Comparison of ENCODE assay signal across 8 mouse cellular contexts in genomic region chr3:57625275-57625997, GRCm38 (mm10). TPM values are rescaled to one million over a fixed set of nuclear protein-coding genes. Genes with fewer than 3 reads are reported as not detected.
DNase-seq lines count a peak whose midpoint lies in the region; ATAC-seq and TF ChIP-seq lines count a peak whose summit lies in the region.

No protein-coding gene starts in this region.

- peak overlapping the region; percentile 37 for H3K4me3 ChIP-seq in forebrain, embryonic 10.5 days
- peak overlapping the region; percentile 42 for H3K4me3 ChIP-seq in heart, embryonic 16.5 days (ENCODE audit: low read length)
- H3K4me3 ChIP-seq in liver, embryonic 12.5 days = no peak overlapping the region
- no peak overlapping the region for H3K4me3 ChIP-seq in neural tube, embryonic 11.5 days (ENCODE audit: low read depth, low read length)

- peak overlapping the region; percentile 61 for H3K4me2 ChIP-seq in heart, embryonic 16.5 days (ENCODE audit: low read depth, low read length)
- H3K4me2 ChIP-seq in liver, embryonic 12.5 days = peak overlapping the region; percentile 37
- peak overlapping the region; percentile 30 for H3K4me2 ChIP-seq in neural tube, embryonic 11.5 days (ENCODE audit: low read depth)

- ATAC-seq in CD4-positive, CD25-positive, alpha-beta regulatory T cell, adult 4 months = peak; percentile 69
- ATAC-seq in heart, embryonic 16.5 days (replicated peaks; ENCODE audit: extremely low read depth, insufficient read depth, low FRiP score) = 0 out of 2 replicates have a peak, but pooled peaks have one; percentile 18
- no peak for ATAC-seq in liver, embryonic 12.5 days
- ATAC-seq in neural tube, embryonic 11.5 days (ENCODE audit: insufficient read depth, low FRiP score, low TSS enrichment) = peak; percentile 55; the same call in 1 of the 2 replicates

- peak overlapping the region; percentile 80 for H3K27ac ChIP-seq in forebrain, embryonic 10.5 days
- no peak overlapping the region for H3K27ac ChIP-seq in heart, embryonic 16.5 days (ENCODE audit: low read length)
- no peak overlapping the region for H3K27ac ChIP-seq in liver, embryonic 12.5 days
- H3K27ac ChIP-seq in neural tube, embryonic 11.5 days (ENCODE audit: low read depth, low read length) = no peak overlapping the region

- 16% methylated on average over 21 of the region's 21 CpGs for WGBS in forebrain, embryonic 10.5 days
- 26% methylated on average over 21 of the region's 21 CpGs for WGBS in heart, embryonic 16.5 days
- 43% methylated on average over 21 of the region's 21 CpGs for WGBS in liver, embryonic 12.5 days (ENCODE audit: insufficient replicate concordance)
- WGBS in neural tube, embryonic 11.5 days = 27% methylated on average over 21 of the region's 21 CpGs

- H3K27me3 ChIP-seq in forebrain, embryonic 10.5 days (ENCODE audit: poor library complexity, severe bottlenecking) = no peaks in the 10 kb centered on the region
- no peaks in the 10 kb centered on the region for H3K27me3 ChIP-seq in heart, embryonic 16.5 days (ENCODE audit: control insufficient read depth, insufficient read depth, low read length)
- no peaks in the 10 kb centered on the region for H3K27me3 ChIP-seq in liver, embryonic 12.5 days (replicated peaks)
- no peaks in the 10 kb centered on the region for H3K27me3 ChIP-seq in neural tube, embryonic 11.5 days (ENCODE audit: control insufficient read depth, insufficient read depth, low read length)

- peak overlapping the region; percentile 37 for H3K9ac ChIP-seq in heart, embryonic 16.5 days (ENCODE audit: low read length)
- H3K9ac ChIP-seq in liver, embryonic 12.5 days = no peak overlapping the region
- H3K9ac ChIP-seq in neural tube, embryonic 11.5 days (ENCODE audit: low read length) = no peak overlapping the region

- H3K9me3 ChIP-seq in forebrain, embryonic 10.5 days = no peaks in the 10 kb centered on the region
- no peaks in the 10 kb centered on the region for H3K9me3 ChIP-seq in heart, embryonic 16.5 days (replicated peaks; ENCODE audit: control insufficient read depth, low read length)
- no peaks in the 10 kb centered on the region for H3K9me3 ChIP-seq in liver, embryonic 12.5 days (replicated peaks)
- H3K9me3 ChIP-seq in neural tube, embryonic 11.5 days (ENCODE audit: control insufficient read depth, low read length) = no peaks in the 10 kb centered on the region

- TF ChIP-seq CTCF in brain, embryonic 14.5 days (IDR thresholded peaks at IDR 0.05; ENCODE audit: borderline replicate concordance, extremely low read depth, insufficient read depth, insufficient read length) = peak; percentile 73; the same call in 1 of the 2 replicates

- DNase-seq in brain, embryonic 14.5 days (ENCODE audit: low read depth) = peak; percentile 96
- DNase-seq in forebrain, embryonic 10.5 days (ENCODE audit: extremely low spot score, low spot score) = peak; percentile 81
- peak; percentile 79 for DNase-seq in kidney, postnatal 14 days
- peak; percentile 78 for DNase-seq in neural tube, embryonic 11.5 days (ENCODE audit: low spot score)
- DNase-seq in telencephalon, adult 2 months (ENCODE audit: low read depth, low spot score) = peak; percentile 69

- H3K4me1 ChIP-seq in forebrain, embryonic 10.5 days = peaks cover 11% of the 10 kb centered on the region
- H3K4me1 ChIP-seq in heart, embryonic 16.5 days (ENCODE audit: control insufficient read depth, insufficient read depth, low read length) = no peaks in the 10 kb centered on the region
- no peaks in the 10 kb centered on the region for H3K4me1 ChIP-seq in liver, embryonic 12.5 days
- H3K4me1 ChIP-seq in neural tube, embryonic 11.5 days (ENCODE audit: control insufficient read depth, insufficient read depth, low read length) = no peaks in the 10 kb centered on the region

- no peaks in the 10 kb centered on the region for H3K36me3 ChIP-seq in forebrain, embryonic 10.5 days (replicated peaks)
- H3K36me3 ChIP-seq in heart, embryonic 16.5 days (ENCODE audit: control insufficient read depth, insufficient read depth) = no peaks in the 10 kb centered on the region
- H3K36me3 ChIP-seq in liver, embryonic 12.5 days = no peaks in the 10 kb centered on the region
- no peaks in the 10 kb centered on the region for H3K36me3 ChIP-seq in neural tube, embryonic 11.5 days (ENCODE audit: control insufficient read depth, insufficient read depth, low read length)

- TF ChIP-seq POLR2A in brain, embryonic 14.5 days (IDR thresholded peaks at IDR 0.05; ENCODE audit: borderline replicate concordance, extremely low read depth, insufficient read depth, insufficient read length, poor library complexity, severe bottlenecking) = no peak

RNA-seq across cellular contexts. Expression of gene Commd2, which starts 26.1 kb away (rescaled TPM):
- 10 to 100 TPM; 72.6 to 80.7 TPM for polyA plus RNA-seq in CD4-positive, CD25-positive, alpha-beta regulatory T cell, adult 4 months (2017; shearing (Covaris generic))
- polyA plus RNA-seq in brain, embryonic 14.5 days (2012; rRNA removed) = 45.8 and 62.9 TPM in 2 replicates
- 93.2 and 94.9 TPM in 2 replicates for polyA plus RNA-seq in forebrain, embryonic 10.5 days (2016; fragmentation: Nextera tagmentation; extraction: Ambion mirVana)
- polyA plus RNA-seq in heart, embryonic 16.5 days (2015; fragmentation: Nextera tagmentation; extraction: Ambion mirVana) = 47.1 and 54.3 TPM in 2 replicates
- 50.5 and 53.5 TPM in 2 replicates for polyA plus RNA-seq in liver, embryonic 12.5 days (2016; fragmentation: Nextera tagmentation; extraction: Ambion mirVana)
- polyA plus RNA-seq in neural tube, embryonic 11.5 days (2014; fragmentation: Nextera tagmentation; extraction: Ambion mirVana) = 87.1 and 87.9 TPM in 2 replicates

RNA-seq across cellular contexts. Expression of gene Wwtr1, which starts 49.7 kb away (rescaled TPM):
- not detected for polyA plus RNA-seq in CD4-positive, CD25-positive, alpha-beta regulatory T cell, adult 4 months (2017; shearing (Covaris generic))
- 19.6 and 20.6 TPM in 2 replicates for polyA plus RNA-seq in brain, embryonic 14.5 days (2012; rRNA removed)
- polyA plus RNA-seq in forebrain, embryonic 10.5 days (2016; fragmentation: Nextera tagmentation; extraction: Ambion mirVana) = 10.6 and 11.3 TPM in 2 replicates
- 17.7 and 20.0 TPM in 2 replicates for polyA plus RNA-seq in heart, embryonic 16.5 days (2015; fragmentation: Nextera tagmentation; extraction: Ambion mirVana)
- polyA plus RNA-seq in liver, embryonic 12.5 days (2016; fragmentation: Nextera tagmentation; extraction: Ambion mirVana) = 2.0 TPM in 2 replicates
- polyA plus RNA-seq in neural tube, embryonic 11.5 days (2014; fragmentation: Nextera tagmentation; extraction: Ambion mirVana) = 11.9 and 12.5 TPM in 2 replicates

Comparison
In these comparisons a context has a peak if more than half of its experiments do, and no peak if none do; other contexts are left out.
1. H3K4me3 ChIP-seq: peak in forebrain, embryonic 10.5 days (single experiment) and heart, embryonic 16.5 days (single experiment); none in liver, embryonic 12.5 days (single experiment) and neural tube, embryonic 11.5 days (single experiment).
2. Peak in every context shown above with its lines, with median percentiles within 50 percentile points of each other: DNase-seq and H3K4me2 ChIP-seq.